Mouse (Mus musculus): ENCODE results near the gene Spata16. TPM values are rescaled to one million over a fixed set of nuclear protein-coding genes. Genes with fewer than 3 reads are reported as not detected.

The Spata16 gene
- polyA plus RNA-seq, 1 experiment = not detected

GRCm38 (mm10) chr3:26727526-26727925, 90.1 kb downstream of the Spata16 start:
- TF ChIP-seq POLR2A (IDR thresholded peaks at IDR 0.05; ENCODE audit: borderline replicate concordance, extremely low read depth, insufficient read depth, insufficient read length, poor library complexity, severe bottlenecking) (no peak), CTCF (IDR thresholded peaks at IDR 0.05; ENCODE audit: borderline replicate concordance, extremely low read depth, insufficient read depth, insufficient read length) (no peak)
- no peak for DNase-seq (ENCODE audit: low read depth)

DNA sequence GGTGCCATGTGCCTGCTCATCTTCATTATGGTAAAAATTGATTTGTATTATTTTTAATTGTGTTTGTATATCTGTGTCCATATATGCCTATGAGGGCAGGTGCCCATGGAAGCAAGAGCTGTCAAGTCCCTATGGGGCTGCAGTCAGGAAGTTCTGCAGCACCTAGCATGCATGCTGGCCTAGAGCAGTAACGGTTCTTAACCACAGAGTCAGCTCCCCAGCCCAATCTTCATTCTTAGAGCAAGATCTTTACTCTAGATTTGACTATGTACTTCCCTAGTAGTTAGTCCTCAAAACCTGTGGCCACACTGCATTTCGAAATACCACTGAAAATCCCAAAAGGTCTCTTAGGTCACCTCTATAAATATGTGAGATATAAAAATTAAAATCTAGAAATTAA, 113.1 kb downstream of the Spata16 start:
- DNase-seq (ENCODE audit: low read depth) = no peak
- TF ChIP-seq CTCF (IDR thresholded peaks at IDR 0.05; ENCODE audit: borderline replicate concordance, extremely low read depth, insufficient read depth, insufficient read length) (no peak), POLR2A (IDR thresholded peaks at IDR 0.05; ENCODE audit: borderline replicate concordance, extremely low read depth, insufficient read depth, insufficient read length, poor library complexity, severe bottlenecking) (no peak)

DNA sequence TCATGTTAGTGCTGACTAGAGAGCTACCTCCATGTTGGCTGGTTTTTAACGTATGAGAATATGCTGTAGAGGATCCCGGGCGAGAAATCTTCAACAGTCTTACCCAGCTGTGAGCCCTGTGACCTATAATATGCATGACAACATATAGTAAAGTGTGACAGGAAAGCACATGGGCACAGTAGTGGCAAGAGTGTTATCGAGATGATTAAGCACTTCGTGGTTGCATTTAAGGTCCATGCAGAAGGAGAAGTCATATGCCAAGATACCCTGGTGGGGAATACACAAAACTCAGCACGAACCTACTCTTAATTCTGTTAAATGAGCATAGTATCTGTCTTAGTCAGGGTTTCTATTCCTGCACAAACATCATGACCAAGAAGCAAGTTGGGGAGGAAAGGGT, 115.0 kb downstream of the Spata16 start:
- no peak for TF ChIP-seq CTCF (IDR thresholded peaks at IDR 0.05; ENCODE audit: borderline replicate concordance, extremely low read depth, insufficient read depth, insufficient read length)
- no peak for TF ChIP-seq POLR2A (IDR thresholded peaks at IDR 0.05; ENCODE audit: borderline replicate concordance, extremely low read depth, insufficient read depth, insufficient read length, poor library complexity, severe bottlenecking)

DNA sequence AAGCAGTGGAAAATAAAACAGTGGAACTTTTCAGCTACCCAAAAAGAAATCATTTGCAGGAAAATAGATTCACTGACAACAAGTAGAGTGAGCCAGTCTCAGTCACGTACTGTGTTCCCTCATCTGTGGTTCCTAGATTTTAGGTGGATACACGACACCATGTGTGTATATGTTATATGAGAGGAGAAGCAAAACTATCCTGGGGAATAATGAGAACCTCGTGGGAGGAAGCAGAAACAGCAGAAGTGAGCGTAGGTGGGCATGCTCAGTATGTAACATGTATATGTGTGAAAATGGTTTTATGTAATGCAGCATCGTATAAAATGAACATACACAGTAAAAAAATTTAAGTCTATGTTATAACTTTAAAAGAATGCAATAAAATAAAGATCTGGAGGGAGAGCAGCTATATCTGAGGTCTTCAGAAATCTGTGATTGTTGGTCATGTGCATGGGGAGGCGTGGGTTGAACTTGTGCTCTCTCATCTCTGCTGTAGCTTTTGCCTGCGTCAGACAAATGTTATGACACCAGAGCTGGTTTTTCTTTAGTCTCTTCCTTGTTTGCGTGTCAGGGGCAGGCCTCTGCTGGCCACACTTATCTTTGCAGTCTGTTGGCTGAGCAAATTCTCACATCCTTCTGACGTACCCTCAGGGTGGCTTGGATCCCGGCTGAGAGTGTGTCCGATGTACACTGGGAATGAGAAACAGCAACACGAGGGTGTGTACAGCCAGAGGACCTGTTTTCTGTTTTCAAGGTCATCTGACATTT, 156.1 kb downstream of the Spata16 start:
- DNase-seq (ENCODE audit: low read depth) = peak; percentile 5

More for the DNA sequence above, 115.0 kb downstream of the Spata16 start:
- DNase-seq (ENCODE audit: low read depth) = no peak

DNA sequence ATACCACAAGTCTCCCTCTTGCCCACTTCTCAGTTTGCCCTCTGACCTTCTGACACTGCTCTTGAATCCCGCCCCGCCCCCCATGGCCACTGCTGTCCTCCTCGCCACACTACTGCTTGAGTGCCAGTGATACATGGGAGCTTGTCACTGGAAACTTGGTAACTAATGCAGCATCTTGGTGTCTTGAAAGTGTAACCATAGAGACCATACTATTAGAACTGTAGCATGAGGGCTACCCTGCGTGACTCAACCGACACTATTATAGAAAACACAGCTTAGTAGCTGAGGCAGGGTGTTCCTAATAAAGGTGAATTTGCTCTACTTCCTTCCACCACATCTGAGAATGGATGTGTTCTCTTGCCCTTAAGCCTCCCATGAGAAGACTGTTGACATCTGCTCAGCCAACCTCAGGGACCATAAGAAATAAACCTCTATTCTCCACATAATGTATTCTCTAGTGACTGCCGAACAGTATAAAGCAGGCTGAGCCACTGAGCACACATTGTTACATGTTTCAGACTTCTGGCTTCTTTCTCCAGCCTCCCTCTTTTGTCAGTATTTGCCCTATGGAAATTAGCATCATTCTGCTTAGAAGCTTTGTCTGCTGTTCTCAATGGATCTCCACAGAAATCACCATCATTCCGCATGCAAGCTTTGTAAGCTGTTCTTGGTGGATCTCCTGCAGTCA, 158.6 kb downstream of the Spata16 start:
- DNase-seq (ENCODE audit: low read depth) = peak; percentile 57
- no peak for TF ChIP-seq CTCF (IDR thresholded peaks at IDR 0.05; ENCODE audit: borderline replicate concordance, extremely low read depth, insufficient read depth, insufficient read length)
- no peak for TF ChIP-seq POLR2A (IDR thresholded peaks at IDR 0.05; ENCODE audit: borderline replicate concordance, extremely low read depth, insufficient read depth, insufficient read length, poor library complexity, severe bottlenecking)

More for the DNA sequence above, 156.1 kb downstream of the Spata16 start:
- TF ChIP-seq CTCF (IDR thresholded peaks at IDR 0.05; ENCODE audit: borderline replicate concordance, extremely low read depth, insufficient read depth, insufficient read length) = no peak
- no peak for TF ChIP-seq POLR2A (IDR thresholded peaks at IDR 0.05; ENCODE audit: borderline replicate concordance, extremely low read depth, insufficient read depth, insufficient read length, poor library complexity, severe bottlenecking)

- no peak for TF ChIP-seq POLR2A (IDR thresholded peaks at IDR 0.05; ENCODE audit: borderline replicate concordance, extremely low read depth, insufficient read depth, insufficient read length, poor library complexity, severe bottlenecking)
- no peak for TF ChIP-seq CTCF (IDR thresholded peaks at IDR 0.05; ENCODE audit: borderline replicate concordance, extremely low read depth, insufficient read depth, insufficient read length)
- DNase-seq (ENCODE audit: low read depth) = peak; percentile 3
Measured at GRCm38 (mm10) chr3:26796954-26797353, 159.5 kb downstream of the Spata16 start.

DNA sequence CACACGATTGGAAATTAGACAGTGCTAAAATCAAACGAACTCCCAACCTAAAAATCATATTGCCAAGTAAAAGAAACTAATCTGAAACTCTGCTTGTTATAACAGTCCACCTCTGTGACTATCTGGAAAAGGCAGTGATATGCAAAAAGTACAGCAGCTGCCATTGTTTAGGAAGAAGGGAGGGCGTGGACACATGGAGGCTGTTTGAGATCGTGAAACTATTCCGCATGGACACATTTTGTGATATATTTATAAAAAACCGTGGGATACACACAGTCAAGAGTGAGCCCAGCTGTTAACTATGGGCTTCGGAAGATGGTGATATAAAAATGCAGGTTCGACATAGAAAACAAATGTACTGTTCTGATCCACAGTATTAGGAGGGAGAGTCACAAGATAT, 176.9 kb downstream of the Spata16 start:
- DNase-seq (ENCODE audit: low read depth) = no peak

GRCm38 (mm10) chr3:26815764-26816163, 178.3 kb downstream of the Spata16 start:
- DNase-seq (ENCODE audit: low read depth) = no peak
- TF ChIP-seq CTCF (IDR thresholded peaks at IDR 0.05; ENCODE audit: borderline replicate concordance, extremely low read depth, insufficient read depth, insufficient read length) (no peak), POLR2A (IDR thresholded peaks at IDR 0.05; ENCODE audit: borderline replicate concordance, extremely low read depth, insufficient read depth, insufficient read length, poor library complexity, severe bottlenecking) (no peak)

More for the DNA sequence above, 176.9 kb downstream of the Spata16 start:
- TF ChIP-seq CTCF (IDR thresholded peaks at IDR 0.05; ENCODE audit: borderline replicate concordance, extremely low read depth, insufficient read depth, insufficient read length) (no peak), POLR2A (IDR thresholded peaks at IDR 0.05; ENCODE audit: borderline replicate concordance, extremely low read depth, insufficient read depth, insufficient read length, poor library complexity, severe bottlenecking) (no peak)

DNA sequence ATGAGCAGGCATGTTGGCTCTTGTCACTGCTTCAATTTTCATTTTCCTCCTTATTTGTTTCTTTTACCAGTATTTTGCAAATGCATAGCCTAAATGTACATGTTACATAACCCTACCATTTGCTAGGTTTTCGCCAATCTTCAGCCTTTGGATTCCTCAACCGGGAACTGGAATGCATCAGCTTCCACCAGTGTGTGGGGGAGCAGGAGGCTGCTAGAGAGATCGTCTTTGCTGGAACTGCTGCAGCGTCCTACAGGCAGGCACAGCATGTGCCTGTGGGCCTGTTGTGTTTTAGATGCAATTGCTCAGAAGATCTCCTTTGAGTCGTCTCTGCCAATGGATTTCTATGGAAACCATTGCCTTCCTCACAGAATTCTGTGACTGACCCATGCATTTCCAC, 182.0 kb downstream of the Spata16 start:
- DNase-seq (ENCODE audit: low read depth) = no peak
- no peak for TF ChIP-seq POLR2A (IDR thresholded peaks at IDR 0.05; ENCODE audit: borderline replicate concordance, extremely low read depth, insufficient read depth, insufficient read length, poor library complexity, severe bottlenecking)
- TF ChIP-seq CTCF (IDR thresholded peaks at IDR 0.05; ENCODE audit: borderline replicate concordance, extremely low read depth, insufficient read depth, insufficient read length) = no peak

DNA sequence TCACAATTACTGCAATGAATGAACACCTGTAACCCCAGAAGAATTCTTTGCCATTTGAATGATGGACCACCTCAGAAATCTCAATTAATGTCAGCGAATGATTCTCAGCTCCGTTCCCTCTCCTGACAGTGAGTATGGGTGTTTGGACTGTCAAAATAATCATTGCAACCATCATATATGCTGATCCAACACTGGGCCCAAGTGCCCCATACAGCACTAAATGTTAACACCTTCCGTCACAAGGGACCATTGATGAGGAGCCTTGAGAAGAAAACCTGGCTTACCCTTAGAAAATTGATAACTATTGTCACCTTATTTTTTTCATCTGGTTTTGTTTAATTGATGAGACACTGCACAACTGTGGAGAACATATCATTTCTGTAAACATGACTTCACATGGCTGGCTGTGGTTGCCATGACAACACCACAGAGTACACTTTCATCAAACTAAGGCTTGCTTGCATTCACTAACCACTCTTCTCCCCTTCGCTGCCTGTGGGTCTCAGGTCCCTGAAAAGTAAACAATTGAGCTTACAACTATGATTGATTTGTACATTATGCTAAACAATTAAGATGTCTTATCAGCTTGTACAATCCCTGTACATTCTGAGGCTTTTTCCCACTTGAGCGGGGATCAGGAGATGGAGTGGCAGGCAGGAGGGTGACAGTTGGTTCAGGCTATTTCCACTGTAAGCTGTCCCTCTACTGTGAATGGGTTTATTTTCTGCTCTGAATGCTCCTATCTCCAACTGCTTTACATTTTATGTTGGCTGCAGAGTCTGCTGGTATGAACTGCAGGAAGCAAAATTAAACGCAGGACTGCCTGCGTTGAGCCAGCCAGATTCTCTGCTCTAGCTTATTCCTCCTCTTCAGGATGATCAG, 189.8 kb downstream of the Spata16 start:
- peak; percentile 85 for DNase-seq (ENCODE audit: low read depth)
- TF ChIP-seq POLR2A (IDR thresholded peaks at IDR 0.05; ENCODE audit: borderline replicate concordance, extremely low read depth, insufficient read depth, insufficient read length, poor library complexity, severe bottlenecking) (no peak), CTCF (IDR thresholded peaks at IDR 0.05; ENCODE audit: borderline replicate concordance, extremely low read depth, insufficient read depth, insufficient read length) (no peak)

- TF ChIP-seq POLR2A (IDR thresholded peaks at IDR 0.05; ENCODE audit: borderline replicate concordance, extremely low read depth, insufficient read depth, insufficient read length, poor library complexity, severe bottlenecking) (no peak), CTCF (IDR thresholded peaks at IDR 0.05; ENCODE audit: borderline replicate concordance, extremely low read depth, insufficient read depth, insufficient read length) (no peak)
- DNase-seq (ENCODE audit: low read depth) = no peak
Measured at GRCm38 (mm10) chr3:26832954-26833353, 195.5 kb downstream of the Spata16 start.

Measured in brain, embryonic 14.5 days (tissue).